Mouse (Mus musculus): ENCODE measurements at regions not wholly inside any gene's neighbourhood (a gene's known extent, or its start where the extent isn't known, plus 50 kb on each side); places are given as distances from the start of the nearest gene placed in this dataset.

DNA sequence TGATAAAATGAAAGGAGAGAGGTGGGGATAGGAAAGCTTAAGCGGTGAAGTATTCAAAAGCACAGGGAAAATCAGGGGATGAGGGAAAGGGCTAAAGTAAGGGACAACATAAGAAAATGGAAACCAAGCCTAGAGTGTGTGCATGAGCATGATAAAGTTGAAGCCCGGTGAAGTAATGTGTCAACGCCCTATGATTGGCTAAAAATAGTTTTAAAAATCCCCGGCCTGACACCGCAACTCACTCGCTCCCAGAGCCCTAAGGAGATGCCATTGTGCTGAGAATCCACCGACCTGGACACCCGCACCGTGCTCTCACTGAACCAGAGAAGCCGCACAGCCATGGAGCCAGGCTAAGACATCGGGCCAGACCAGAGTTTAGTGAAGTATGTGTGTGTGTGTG is 210.3 kb upstream of the Zic4 start:
- DNase-seq = no peak

DNA sequence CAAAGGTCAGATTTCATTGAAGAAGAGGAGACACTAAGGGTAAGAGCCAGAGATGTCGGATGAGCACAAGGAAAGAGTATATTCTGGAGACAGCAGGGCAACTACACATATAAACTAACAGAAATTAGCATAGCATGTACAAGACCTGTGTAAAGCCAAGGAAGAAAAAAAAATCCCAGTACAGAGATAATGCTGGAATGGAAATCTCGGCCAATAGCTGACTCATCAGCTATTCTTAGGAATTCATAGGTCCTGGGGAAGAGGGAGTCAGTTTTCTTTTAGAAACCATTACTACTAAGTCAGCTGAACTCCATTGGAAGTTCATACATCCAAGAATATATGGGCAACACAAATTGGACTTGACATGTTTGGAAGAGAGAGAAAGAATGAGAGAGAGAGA is 202.9 kb upstream of the Zic4 start:
- no peak for DNase-seq

DNA sequence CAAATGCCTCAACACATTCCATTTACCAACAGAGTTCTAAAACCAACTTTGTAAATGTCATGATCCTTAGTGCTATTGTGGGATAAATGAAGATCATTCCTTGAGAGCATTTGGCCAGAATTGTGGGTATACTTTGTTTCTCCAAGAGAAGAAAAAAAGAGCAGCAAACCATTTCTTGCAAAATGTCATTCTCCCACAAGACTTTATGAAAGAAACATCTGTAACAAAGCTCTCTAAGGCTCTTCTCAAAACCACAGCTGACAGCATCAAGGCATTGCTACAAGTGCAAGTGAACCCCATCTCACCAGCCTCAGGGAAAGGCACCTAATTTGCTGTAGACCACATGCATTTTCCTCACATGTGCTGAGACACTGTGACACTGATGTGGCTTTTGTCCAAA is 194.3 kb upstream of the Zic4 start:
- no peak for DNase-seq

DNA sequence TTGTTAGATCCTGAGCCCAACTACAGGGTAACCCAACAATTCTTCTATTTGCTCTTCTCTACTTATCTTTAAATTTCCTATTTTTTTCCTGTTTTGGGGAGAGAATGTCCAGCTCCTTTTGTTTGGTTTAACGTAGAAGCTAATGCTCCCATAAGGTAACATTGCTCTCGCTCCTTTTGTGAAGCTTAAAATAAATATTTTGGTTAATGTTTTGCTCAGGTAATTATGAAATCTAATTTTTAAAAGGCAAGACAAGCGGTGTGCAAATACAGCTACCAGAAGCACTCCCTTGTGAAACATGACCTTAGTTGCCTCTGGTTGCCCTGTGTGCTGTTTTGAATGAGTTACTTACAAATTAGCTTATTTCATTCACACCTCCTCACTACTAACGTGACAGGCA is 169.0 kb upstream of the Zic4 start:
- DNase-seq = no peak

DNA sequence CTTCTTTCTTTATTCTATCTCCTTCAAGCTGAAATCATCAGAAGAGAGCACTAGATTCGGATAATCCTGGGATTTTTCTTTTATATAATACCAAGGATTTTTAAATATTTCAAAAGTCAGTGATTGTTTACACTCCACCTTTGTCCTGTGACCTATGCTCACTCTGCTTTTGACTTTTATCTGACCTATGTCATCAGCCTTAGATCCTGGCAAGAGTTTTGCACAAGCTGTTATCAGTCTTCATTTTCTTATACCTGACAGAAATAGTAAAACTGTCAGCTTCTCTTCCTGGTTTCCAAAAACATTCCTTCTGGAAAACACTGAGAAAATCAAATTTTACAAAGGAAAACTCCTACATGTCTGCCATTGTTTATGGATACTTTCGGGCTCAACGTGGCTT is 168.3 kb upstream of the Zic4 start:
- DNase-seq = no peak

DNA sequence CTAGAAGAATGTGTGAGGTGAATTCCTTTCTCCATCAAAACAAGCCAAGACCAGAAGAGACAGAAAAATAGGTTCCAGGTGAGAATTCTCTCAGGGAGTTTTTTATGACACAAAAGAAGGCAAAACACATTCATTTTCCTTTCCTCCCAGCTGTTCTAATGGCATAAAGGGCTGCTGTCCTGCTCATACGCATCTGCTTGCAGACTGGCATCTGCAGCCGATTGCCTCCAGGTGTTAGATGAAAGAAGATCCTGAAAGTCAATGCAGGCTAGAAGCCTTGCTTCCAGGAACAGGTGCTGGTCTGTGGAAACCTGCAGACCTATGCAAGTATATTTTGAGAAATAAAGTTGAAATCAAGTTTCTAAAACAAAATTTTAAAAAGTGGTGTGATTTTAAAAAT is 154.9 kb upstream of the Zic4 start:
- no peak for DNase-seq

DNA sequence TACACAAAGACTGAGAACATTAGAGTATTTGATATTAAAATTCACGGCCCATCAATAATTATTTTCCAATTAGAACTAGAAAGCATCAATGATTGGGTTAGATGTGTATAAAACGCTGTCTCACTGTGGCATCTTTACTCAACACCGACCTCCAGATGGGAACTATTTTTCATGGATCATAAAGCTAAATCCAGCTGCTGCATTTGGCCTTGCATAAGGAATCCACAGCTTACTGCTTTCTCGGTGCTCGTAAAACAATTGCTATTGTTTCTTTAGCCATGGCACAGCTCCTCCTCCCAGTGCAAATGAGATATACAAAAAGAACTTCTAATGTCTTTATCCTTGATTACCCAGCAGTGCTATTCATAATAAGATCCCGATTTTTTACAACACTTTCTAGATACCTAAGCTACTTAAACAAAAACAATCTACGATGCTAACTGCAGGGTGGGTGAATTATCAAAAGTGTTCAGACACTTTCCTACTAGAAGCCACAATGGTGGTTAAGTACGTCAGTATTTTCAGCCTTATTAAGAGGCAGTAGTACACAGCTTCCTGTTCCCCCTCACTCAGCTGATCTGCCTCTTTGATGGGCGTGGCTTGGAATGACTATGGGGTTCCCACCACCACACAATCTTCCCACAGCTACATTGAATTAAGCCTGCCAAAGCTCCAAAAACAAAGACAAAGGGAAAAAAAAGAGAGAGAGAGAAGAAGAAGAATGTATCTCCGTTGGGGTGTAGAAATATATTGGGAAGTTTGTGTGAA is 134.4 kb upstream of the Zic4 start:
- DNase-seq = no peak

DNA sequence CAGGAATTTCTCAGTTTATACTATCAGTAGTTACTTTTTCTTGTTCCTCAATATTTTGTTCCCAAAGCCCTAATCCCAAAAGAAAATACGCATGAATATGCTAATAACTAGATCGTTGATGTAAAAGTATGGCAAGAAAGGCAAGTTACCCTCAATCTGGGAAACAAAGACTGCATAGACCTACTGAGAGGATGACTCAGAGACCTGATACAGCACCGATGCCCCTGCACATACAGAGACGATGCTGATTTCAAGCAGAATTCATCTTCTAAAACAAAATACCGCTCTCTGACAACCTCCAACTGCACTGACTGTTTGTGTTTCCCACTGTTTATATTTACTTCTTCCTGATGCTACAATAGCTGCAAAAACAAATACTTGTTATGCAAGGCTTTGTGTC is 133.7 kb upstream of the Zic4 start:
- DNase-seq = no peak

DNA sequence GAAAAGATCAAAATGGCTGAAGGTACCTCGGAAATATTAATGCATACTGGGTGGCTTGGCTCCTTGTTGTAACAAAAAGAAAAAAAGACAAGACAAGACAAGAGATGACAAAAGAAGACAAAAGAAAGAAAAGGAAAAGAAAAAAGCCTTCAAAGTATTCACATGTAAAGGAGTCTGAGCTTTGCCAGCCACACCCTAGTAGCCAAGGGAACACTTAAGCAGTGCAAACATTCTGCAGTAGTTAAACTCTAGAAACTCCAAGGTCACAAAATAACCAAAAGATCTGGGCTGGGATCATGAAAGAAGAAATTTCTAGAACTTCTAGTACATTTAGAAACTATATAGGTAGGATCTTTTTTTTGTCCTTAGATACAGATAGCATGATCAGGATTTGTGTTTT is 108.3 kb upstream of the Zic4 start:
- DNase-seq = no peak

DNA sequence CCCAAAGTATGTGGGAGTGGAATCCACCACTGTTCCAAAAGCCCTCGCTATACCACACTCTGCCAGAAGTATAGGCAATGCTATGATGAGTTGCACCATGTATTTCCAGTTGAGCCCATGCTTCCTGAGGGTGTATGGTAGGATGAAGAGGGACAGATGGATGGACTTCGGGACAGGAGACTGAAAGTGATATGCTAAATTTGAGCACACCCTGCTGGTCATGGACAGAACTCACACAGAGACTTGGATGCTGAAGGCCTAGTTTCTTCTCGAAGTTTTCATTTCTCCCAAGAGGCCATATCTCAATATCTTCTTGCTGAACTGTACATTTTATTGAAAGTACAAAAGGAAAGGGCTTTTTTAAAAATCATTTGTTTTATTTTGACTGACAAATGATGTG is 70.9 kb upstream of the Zic4 start:
- no peak for DNase-seq
